Mouse (Mus musculus) ES-CJ7 (cell line): ENCODE data around the gene Gzmm.
A peak's percentile ranks its signal among the peaks of the same experiment; 100 is the strongest.
"Not testable (repeated sequence)": the region's sequence is repeated elsewhere in the genome, so short reads cannot be mapped to it uniquely, and the experiment has no call there.

Experiments
- DNase-seq: peaks from one replicate; pipeline ENCODE4 v3.0.0; 2011; ENCODE audit warnings: low read depth, low spot score

Gene Gzmm

DNA sequence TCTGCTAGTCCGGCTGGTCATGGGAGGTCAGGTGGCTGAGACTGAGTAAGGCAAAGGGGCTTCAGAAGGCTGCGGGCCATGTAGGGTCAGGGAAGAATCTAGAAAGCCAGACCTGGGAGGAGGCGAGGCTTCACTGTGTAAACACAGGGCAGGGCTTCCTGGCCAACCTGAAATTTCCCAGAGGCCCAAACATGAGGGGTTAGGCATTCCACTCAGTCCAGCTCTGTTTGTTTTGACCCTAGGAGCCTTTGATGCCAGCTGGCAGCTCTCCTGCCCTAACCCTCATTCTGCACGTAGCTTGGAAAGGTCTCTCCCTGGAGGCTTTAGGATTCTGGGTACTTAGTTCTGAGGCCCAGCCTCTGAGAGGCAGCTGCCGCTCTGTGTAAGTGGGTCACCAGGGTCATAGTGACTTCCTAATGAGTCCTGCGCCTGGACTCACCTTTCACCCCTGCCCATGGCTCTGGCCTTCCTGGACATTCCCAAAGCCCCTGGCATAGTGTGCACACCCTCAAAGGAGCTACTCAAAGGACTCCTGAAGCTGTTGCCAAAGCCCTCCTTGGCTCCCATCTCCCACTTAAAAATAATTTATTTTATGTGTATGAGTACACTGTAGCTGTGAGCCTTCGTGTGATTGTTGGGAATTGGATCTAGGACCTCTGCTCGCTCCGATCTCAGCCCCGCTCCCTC lies 12.8 kb downstream of the Gzmm start:
- DNase-seq = no peak

DNA sequence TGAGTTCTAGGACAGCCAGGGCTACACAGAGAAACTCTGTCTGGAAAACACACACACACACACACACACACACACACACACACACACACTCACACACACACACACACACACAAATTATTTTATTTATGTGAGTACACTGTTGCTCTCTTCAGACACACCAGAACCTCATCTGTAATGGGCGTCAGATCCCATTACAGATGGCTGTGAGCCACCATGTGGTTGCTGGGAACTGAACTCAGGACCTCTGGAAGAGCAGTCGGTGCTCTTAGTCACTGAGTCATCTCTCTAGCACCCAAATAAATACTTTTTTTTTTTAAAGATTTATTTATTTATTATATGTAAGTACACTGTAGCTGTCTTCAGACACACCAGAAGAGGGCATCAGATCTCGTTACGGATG lies 14.2 kb downstream of the Gzmm start:
- DNase-seq = not testable (repeated sequence)

DNA sequence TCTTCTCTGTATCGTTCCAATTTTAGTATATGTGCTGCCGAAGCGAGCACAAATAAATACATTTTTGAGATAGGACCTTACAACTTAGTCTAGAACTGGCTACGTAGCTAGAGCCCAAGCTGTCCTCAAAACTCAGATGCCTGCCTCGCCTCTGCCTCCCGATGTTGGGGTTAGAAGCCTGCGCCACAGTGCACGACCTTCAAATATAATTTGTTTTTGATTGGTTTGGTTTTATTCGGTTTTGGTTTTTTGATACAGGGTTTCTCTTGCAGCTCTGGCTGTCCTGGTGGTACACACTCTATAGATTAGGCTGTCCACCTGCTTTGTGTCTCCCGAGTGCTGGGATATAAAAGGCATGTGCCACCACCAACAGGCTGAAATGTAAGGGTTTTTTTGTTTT lies 14.7 kb downstream of the Gzmm start:
- DNase-seq = no peak

DNA sequence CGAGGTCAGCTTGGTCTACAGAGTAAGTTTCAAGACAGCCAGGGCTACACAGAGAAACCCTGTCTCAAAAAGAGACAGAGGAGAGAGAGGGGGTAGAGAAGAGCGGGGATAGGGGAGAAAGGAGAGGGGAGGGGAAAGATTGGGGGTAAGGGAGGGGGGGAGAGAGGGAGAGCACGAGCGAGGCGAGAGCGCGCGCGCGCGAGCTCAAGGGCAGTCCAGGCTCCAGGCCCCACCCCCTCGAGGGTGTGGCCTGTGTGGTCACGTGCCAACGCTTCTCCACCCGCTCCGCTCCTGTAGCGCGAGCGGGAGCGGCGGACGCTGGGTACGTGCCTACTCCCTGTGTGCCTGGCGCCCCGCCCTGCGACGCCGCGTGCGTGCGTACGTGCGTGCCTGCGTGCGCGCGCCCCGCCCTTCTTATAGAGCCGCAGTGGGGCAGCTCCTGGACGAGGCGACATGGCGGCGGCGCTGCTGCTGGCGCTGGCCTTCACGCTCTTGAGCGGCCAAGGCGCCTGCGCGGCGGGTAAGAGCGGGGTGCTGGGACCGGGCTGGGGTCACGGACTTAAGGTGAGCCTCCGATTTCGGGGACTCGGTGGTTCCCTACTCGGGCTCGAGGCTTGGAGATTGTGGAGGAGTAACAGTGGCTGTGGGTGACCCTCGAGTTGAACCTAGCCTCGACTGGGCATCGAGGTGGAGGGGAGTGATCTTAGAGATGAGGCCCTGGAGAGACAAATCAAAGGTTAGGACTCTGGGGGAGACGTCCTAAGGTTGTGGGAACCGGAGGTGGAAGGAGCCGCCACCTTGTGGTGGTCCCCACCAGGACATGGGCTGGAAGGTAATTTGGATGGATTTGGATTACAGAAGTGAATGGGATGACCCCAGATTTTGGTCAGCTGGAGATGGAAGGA lies 15.5 kb downstream of the Gzmm start, which contains the start of gene Bsg:
TSS of gene Bsg (plus strand) at position 427 of the 905 bp plus-strand sequence.
- DNase-seq = peak; percentile 99

DNA sequence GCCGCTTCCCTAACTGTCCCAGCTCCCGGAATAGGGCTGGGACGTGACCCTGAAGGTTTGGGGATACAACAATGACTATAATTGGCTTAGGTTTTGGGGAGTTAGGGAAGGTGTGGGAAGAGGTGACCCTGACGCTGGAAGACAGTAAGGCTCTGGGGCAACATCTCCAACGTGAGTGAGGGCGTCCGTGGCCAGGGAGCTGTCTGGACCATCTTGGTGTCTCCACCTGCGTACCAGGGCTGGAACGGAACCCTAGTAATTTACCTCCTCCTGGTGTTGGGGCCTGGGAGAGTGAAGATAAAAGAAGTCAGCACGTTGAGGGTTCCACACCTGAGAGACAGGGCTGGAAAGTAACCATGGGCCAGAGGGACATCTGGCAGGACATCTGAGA lies 16.1 kb downstream of the Gzmm start:
- DNase-seq = no peak

DNA sequence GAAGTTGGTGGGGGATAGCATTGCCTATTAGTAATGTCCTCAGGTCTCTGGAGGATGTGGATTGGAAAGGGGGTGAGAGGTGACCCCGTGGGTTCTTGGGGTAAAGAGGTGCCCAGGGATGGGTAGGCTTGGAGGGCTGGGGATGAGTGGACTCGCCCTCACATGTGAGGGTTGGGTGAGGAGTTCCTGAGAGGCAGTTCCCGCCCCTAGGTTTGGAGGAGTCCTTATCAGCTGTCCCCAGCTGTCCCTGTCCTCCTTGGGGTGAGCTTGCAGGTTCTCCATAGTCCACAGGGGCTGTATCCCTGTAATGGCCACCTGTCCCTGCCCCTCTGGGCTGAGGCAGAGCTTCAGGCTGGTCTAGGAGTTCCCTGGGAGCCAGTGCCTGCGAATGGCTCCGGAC lies 17.1 kb downstream of the Gzmm start:
- DNase-seq = no peak

DNA sequence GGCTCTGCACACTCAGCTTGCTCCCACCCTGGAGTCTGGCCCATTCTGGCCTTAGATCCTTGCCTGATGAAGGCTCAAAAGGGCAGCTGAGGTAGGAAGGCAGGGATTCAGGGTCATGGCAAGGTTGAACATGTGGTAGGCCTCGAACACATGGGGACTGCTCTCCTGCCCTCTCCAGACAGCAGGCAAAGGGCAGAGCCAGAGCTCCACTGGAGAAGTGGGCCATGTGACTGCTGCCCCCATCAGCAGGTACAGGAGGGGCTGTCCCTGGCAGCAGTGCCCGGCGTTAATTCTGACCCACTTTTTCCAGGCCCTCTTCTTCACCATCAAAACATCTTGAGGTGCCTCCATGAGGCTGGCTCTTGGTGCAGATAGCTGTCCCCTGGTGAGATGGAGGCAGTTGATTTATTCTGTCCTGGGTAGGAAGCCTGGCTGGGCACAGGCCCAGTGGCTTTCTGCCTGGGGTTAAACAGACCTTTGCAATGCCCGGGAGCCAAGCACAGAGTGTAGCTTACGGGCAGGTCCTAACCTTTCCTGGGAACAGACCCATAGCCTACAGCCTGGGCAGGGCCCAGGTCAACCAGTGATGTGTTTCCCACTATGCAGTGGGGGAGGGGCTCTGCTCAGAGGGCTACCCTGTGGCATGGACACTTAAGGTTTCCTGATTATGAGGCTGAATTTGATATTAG lies 17.7 kb downstream of the Gzmm start:
- no peak for DNase-seq

DNA sequence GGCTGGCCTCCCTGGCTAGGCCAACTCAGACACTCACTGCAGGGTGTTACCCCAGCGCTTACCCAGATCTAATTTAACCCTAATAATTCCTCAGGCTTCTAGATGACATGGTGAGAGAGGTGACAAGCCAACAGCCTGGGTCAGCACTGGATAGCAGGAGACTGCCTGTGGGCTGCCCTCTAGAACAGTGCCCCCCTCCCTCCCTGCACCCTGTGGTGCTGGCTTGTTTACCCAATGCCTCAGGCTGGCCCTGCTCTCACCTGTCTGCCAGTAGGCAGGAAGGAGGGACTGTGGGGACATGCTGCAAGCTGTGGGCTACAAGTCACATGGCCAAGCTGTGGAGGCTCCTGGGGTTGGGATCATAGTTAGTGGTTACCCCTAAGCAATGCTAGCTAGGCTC lies 18.3 kb downstream of the Gzmm start:
- DNase-seq = no peak

DNA sequence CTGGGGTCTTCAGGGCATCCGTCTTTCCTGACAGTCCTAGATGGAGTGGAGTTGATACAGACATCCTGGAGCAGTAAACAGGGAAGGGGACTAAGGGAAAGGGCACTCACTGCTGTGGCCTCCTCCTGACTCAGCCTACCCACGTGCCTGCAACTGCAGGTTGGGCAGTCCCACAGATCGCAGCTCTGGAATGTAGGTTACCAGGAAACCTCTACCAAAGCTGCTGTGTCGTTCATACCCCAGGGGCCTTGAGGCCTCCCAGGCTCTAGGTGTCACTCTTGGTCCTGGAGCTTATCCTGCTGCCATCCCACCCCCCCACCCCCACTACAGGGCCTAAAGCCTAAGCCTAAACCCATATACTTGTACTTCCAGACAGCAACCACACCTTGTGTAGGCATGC lies 18.9 kb downstream of the Gzmm start:
- DNase-seq = peak; percentile 79

DNA sequence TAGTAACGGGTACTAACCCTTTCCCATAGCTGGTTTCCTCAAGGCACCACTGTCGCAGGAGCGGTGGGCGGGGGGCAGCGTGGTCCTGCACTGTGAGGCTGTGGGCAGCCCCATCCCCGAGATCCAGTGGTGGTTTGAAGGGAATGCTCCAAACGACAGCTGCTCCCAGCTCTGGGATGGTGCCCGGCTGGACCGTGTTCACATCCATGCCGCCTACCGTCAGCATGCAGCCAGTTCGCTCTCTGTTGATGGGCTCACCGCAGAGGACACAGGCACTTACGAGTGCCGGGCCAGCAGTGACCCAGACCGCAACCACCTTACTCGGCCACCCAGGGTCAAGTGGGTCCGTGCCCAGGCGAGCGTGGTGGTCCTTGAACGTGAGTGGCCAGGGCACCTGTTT lies 19.8 kb downstream of the Gzmm start:
- DNase-seq = no peak

DNA sequence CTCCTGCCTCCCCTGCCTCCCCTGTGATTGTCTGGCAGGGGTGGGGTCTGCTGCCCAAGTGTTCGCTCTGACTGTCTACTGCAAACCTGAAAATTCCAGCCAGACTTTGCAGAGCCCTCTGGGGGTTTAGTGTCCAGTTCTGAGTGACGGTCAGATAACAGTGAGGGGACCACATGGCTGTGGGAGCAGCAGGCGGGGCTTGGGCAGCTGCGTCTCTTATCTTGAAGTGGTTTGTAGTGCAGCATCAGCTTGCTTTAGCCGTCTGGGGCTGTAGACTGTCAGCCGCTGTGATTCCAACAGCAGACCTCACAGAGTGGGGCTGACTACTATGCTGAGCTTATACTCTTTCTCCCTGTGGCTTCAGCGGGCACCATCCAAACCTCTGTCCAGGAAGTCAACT lies 20.5 kb downstream of the Gzmm start:
- no peak for DNase-seq

DNA sequence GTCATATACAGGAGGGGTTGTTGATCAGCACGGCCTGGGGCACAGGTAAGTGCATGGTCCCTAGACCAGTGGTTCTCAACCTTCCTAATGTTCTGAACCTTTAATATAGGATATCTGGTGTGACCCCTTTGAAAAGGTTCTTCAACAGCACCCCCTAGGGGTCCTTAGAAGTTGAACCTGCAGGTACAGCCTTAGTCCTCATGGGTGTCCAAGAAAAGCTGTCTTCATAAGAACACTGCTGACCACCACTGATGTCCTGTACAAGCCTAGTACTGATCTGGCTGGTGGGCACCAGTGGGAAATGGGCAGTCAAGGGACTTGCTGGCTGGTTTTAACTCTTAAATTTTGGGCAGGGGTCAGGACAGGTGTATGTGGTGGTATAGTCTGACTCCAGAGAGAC lies 23.2 kb downstream of the Gzmm start:
- DNase-seq = peak; percentile 75

DNA sequence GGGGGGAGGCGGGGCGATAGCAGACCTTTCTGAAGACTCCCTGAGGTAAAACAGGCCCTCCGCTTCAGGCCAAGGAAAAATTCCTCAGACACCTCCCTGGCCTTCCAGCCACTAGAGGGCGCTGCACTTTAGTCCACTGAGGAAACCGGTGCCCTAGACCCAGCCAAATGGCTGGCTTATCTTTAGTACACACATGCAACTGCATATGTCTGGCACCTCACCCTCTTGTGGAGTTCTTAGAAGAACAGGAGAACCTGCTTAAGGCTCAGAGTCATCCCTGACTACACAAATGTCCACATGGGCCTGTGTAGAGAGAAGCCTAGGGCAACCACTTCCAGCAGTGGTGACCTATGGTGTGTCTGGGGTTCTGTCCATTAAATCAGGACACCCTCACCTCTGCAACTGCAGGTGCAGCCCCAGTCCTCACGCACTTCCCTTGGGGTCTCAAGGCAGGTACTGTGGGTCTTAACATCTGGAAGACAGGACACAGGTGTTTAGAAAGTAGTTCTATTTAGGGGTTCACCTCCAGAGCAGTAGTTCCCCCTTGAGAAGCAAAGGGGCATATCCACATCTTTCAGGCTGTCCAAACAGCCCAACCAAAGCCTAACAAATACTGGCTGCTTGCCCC lies 23.8 kb downstream of the Gzmm start:
- peak; percentile 86 for DNase-seq

DNA sequence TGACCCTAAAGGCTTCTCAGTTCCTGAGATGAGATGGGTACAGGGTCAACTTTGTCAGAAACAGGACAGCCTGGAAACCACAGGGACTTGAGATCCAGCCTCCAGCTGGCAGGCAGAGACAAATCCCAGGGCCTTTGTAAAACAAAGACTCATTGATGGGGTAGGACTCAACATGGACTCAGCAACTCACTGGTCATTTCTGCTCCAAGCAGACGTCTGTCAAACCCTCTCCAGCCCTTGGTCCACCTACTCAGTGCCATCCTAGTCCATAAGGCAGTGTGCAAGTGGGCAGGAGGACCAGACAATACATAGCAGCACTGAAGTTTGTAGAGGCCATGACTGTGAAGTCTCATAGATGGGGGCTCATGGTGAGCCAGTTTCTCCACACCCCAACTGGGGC lies 24.3 kb downstream of the Gzmm start:
- DNase-seq = no peak

DNA sequence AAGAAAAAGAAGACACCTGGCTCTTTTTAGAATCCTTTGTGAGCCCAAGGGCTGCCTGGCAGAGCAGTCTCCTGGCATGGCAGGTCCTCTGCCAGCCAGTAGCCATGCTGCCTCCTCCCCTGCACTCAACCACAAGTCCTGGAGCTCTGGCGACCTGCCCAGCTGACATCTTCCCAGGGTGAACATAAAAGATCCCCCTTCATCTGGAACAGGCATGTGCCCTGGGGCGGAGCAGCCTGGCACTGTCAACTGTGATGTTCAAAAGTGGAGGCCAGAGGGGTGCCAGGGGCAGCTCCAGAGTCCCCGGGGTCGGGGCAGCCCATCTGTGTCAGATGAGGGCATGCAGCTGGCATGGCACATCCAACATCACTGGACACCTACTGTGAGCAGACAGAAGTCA lies 26.2 kb downstream of the Gzmm start:
- no peak for DNase-seq

DNA sequence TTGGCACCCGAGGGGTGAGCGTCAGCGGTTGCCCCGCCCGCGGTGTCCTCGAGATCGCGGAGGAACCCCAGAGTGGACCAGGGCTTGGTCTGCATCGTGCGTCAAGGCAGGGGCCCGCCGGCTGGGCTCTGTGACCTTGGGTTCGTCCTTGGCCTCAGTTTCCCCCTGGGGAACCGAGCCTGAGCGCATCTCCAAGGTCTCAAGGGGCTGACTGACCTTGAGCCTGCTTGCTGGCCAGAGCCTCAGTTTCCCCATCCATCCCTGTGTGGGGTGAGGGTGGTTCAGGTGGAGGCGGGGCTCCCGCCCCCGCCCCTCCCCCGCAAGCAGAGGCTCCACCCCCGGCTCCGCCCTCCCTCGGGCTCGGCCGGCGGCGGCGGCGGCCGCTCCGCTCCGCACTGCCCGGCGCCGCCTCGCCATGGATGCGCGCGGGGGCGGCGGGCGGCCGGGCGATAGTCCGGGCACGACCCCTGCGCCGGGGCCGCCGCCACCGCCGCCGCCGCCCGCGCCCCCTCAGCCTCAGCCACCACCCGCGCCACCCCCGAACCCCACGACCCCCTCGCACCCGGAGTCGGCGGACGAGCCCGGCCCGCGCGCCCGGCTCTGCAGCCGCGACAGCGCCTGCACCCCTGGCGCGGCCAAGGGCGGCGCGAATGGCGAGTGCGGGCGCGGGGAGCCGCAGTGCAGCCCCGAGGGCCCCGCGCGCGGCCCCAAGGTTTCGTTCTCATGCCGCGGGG lies 27.6 kb downstream of the Gzmm start, which contains the start of gene Hcn2:
TSS of gene Hcn2 (plus strand) at position 381 of the 734 bp plus-strand sequence.
- DNase-seq = no peak

DNA sequence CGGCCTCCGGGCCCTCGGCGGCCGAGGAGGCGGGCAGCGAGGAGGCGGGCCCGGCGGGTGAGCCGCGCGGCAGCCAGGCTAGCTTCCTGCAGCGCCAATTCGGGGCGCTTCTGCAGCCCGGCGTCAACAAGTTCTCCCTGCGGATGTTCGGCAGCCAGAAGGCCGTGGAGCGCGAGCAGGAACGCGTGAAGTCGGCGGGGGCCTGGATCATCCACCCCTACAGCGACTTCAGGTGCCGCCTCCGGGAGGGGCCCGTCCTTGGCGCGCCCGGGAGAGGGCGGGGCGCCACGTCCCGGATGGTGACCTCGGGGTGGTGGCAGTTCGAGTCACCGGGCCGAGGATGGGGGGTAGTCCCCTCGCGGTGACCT lies 28.2 kb downstream of the Gzmm start:
- no peak for DNase-seq

DNA sequence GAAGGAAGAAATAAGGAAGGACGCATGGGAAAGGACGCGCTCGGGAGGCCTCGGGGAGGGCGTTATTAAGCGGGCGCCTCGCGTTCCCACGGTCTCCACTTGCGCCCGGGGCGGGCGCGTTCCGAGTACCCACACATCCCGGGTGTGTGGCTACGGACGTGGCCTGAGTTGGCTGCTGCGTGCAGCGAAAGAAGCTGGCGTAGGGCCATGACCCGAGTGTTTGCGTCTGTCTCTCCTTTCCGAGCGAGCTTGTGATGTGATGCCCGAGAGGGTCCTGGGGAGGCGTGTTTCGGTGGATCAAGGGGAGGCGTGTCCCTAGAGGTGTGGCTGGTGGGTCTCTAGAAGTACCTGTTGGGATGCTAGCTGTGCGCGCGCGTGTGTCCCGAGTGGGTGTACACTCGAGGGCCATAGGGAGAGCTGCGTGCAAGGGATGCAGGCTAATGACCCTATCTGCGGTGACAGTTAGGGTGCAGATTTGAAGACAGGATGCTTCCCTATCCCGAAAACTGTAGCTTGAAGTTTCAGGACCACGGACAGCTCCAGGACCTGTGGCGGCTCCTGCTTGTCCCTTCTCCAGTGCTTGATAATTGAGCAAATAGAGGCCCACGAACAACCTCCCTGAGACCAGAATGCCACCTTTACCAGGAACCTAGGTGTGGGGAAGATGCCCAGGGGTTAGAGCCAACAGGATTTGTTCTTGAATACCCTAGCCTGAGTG lies 29.0 kb downstream of the Gzmm start:
- peak; percentile 81 for DNase-seq

DNA sequence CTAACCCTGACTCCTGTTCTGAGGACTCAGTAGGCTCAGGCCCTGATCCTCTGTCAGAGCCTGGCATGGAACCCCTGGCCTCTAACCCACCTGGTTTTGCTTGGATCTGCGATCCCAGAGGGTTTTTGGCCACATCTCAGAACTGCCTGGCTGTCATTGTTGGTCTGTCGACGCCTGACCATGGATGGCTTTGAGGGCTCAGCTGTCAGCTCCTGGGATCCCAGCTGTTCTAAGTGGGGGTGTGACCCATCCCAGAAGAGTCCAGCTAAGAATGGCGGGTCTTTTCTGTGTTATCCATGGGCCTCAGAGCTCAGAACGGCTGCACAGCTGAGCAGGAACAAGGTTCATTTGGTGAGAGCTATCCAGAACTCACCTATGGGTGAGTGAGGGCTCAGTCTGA lies 32.3 kb downstream of the Gzmm start:
- DNase-seq = no peak

DNA sequence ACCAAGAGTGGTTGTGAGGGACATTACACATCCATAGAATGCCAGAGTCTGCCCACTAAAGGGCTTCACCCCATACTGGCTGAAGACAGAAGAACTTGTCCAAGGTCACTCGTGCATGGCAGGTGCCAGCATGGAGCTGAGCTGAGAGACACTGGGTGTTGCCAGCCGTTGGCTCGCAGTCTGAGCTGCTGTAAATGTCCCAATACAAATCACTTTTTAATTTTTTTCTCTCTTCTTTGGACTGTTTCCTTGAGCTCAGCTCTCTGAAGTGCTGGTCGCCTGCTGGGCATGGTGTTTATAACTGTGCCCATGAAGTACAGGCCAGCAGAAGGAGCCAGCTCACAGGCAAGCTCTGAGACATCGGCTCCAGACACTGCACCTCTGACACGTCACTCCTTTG lies 34.2 kb downstream of the Gzmm start:
- DNase-seq = no peak

DNA sequence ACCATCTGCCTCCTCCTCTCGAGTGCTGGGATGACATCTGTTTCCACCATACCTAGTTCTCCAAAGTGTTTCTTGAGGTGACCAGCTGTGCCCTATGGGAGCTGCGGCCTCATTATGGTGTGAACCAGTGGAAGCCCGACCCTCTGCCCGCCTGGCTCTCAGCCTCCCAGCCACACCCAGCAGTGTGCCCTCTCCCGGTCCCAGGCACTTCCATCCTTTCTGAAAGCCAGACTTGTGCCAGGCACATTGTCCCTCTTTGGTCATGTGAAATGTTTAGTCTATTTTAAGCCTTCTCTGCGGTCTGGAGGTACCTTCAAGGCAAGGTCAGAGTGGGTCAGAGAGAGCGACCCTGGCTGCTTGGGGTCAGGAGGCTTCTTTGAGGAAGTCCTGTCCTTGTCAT lies 34.9 kb downstream of the Gzmm start:
- no peak for DNase-seq
